Mouse (Mus musculus) kidney, adult 2 months (tissue): ENCODE results near the gene Ydjc. TPM values are rescaled to one million over a fixed set of nuclear protein-coding genes. Genes with fewer than 3 reads are reported as not detected.

ENCODE experiments used
- DNase-seq: peaks from one replicate; pipeline ENCODE4 v3.0.0; 2021
- H3K27ac ChIP-seq: fragments of 200-500 bp; 2 replicates; pipeline ENCODE4 v1.5.1; 2012; ENCODE audit warnings: low read depth, low read length, control low read depth, inconsistent platforms; ENCODE audit not compliant: insufficient read depth
- H3K27me3 ChIP-seq: fragments of 200-500 bp; replicated peaks from 2 replicates; pipeline ENCODE4 v1.6.1; 2012; ENCODE audit warnings: mild to moderate bottlenecking, moderate library complexity, low read length, inconsistent platforms; ENCODE audit not compliant: control insufficient read depth, insufficient read depth
- H3K36me3 ChIP-seq: fragments of 200-500 bp; 2 replicates; pipeline ENCODE4 v1.6.1; 2012; ENCODE audit warnings: mild to moderate bottlenecking, moderate library complexity, low read length, inconsistent platforms; ENCODE audit not compliant: control insufficient read depth, insufficient read depth
- H3K4me1 ChIP-seq: fragments of 200-500 bp; 2 replicates; pipeline ENCODE4 v1.6.1; 2011; ENCODE audit warnings: low read length; ENCODE audit not compliant: control insufficient read depth, insufficient read depth
- H3K4me3 ChIP-seq: fragments of 200-500 bp; 2 replicates; pipeline ENCODE4 v1.5.1; 2011; ENCODE audit warnings: mild to moderate bottlenecking, low read depth, low read length, control low read depth; ENCODE audit not compliant: insufficient read depth
- CTCF ChIP-seq: fragments of 200-500 bp; conservative IDR thresholded peaks from 2 replicates; pipeline ENCODE4 v1.5.1; 2011; ENCODE audit warnings: low read depth, mild to moderate bottlenecking, control low read depth, low read length, moderate library complexity, mixed read lengths; ENCODE audit not compliant: insufficient read depth, insufficient read length
- POLR2A ChIP-seq: fragments of 200-500 bp; IDR thresholded peaks from one replicate; pipeline ENCODE4 v1.6.1; 2011; ENCODE audit warnings: low read depth, low read length, control low read depth
- WGBS: fragments of 180-500 bp; shearing (Covaris S2); methylation state at CpG from one replicate; pipeline ENCODE4 v1.1.7; 2018; 5-methylcytosine and 5-hydroxymethylcytosine counted together
- polyA plus RNA-seq: library from polyadenylated mRNA; depleted of rRNA; stranded (reverse); fragments of >200 nt; gene quantifications from 2 replicates; pipeline ENCODE4 v1.2.3, GENCODE M21; 2012

Gene Ydjc
- polyA plus RNA-seq, 1 experiment: 7.5 TPM

DNA sequence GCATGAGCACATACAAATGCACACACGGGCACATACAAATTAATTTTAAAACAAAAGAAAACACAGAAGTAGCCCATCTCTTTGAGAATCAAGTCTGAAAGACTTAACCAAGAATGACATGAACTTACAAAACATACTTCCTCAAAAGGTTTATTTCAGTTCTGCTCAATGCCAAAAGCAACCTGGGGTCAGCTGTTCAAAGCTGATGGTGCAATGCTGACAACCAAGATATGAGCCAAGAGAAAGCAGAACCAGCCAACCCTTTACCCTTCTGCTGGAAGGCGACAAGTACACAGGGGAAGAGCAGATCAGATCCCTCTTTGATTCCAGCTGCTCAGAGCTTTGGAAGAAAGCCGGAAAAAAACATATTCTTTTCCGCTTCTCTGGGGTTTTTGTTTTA is 37.0 kb downstream of the Ydjc start:
- Histone ChIP-seq H3K27ac (no peak overlapping the region), H3K27me3 (no peaks in the 10 kb centered on the region), H3K36me3 (no peaks in the 10 kb centered on the region), H3K4me1 (peaks cover 4% of the 10 kb centered on the region; the same call in 1 of the 2 replicates), H3K4me3 (no peak overlapping the region)
- DNase-seq: peak; percentile 28
- TF ChIP-seq POLR2A (no peak), CTCF (no peak)
- 77% methylated on average over 4 of the region's 4 CpGs for WGBS

DNA sequence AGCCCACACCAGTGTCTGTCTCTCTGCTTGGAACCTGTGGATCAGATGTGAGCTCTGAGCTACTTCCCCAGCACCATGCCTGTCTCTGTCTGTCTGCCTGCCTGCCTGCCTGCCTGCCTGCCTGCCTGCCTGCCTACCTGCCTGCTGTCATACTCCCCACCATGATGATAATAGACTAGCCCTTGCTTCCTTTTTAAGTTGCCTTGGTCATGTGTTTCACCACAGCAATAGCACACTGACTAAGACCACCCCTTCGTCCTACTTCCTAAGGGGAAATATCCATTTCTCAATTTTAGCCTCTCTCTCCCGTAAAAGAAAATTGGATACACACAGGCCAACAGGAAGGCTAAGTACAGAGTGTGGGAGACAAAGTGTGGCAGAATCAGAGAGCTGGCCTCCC is 37.7 kb downstream of the Ydjc start:
- DNase-seq: no peak
- Histone ChIP-seq H3K4me1 (peaks cover 4% of the 10 kb centered on the region; the same call in 1 of the 2 replicates), H3K4me3 (no peak overlapping the region), H3K36me3 (no peaks in the 10 kb centered on the region), H3K27ac (no peak overlapping the region), H3K27me3 (no peaks in the 10 kb centered on the region)
- WGBS: 57% methylated on average over 2 of the region's 2 CpGs
- no peak for TF ChIP-seq POLR2A

DNA sequence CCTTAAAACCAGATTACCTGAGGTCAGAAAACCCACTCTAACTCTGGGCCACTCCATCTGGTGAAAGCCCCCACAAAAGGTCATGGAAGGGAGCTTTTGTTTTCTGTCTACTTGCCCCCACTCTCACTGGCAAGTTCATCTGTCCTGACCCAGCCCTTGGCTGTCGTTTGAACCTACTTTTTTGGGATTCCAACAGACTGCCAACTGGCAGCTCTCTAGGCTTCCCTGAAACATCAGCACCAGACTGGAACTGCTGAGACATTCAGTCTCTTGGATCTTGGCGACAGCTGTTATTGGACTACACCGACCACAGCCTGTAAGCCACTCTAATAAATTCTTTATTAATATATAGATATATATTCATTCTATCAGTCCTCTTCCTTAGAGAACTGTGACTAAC is 38.6 kb downstream of the Ydjc start:
- WGBS: 59% methylated on average over 3 of the region's 3 CpGs
- H3K36me3 ChIP-seq: no peaks in the 10 kb centered on the region

DNA sequence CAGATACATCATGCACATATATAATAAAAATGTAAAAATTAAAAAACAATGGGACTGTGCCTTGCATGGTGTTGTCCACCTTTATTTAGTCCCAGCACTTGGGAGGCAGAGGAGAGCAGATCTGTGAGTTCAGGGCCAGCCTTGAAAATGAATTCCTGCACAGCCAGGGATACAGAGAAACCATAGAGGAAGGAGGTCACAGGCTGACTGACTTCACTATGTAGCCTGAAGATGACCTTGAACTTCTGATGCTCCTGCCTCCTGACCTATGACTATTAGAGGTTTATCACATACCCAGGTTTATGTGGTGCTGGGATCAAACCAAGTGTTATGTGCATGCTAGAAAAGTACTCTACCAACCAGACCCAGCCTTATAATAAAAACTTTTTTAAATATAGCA is 41.1 kb downstream of the Ydjc start:
- peaks cover 4% of the 10 kb centered on the region; the same call in 1 of the 2 replicates for H3K4me1 ChIP-seq
- no peak overlapping the region for H3K4me3 ChIP-seq
- no peak overlapping the region for H3K27ac ChIP-seq
- DNase-seq: no peak
- H3K27me3 ChIP-seq: no peaks in the 10 kb centered on the region
- TF ChIP-seq POLR2A (no peak), CTCF (no peak)
- no peaks in the 10 kb centered on the region for H3K36me3 ChIP-seq

More for the DNA sequence above, 38.6 kb downstream of the Ydjc start:
- H3K4me1 ChIP-seq: peaks cover 4% of the 10 kb centered on the region; the same call in 1 of the 2 replicates
- TF ChIP-seq CTCF: no peak
- no peak for TF ChIP-seq POLR2A
- no peak overlapping the region for H3K4me3 ChIP-seq
- no peak for DNase-seq
- no peak overlapping the region for H3K27ac ChIP-seq
- H3K27me3 ChIP-seq: no peaks in the 10 kb centered on the region

DNA sequence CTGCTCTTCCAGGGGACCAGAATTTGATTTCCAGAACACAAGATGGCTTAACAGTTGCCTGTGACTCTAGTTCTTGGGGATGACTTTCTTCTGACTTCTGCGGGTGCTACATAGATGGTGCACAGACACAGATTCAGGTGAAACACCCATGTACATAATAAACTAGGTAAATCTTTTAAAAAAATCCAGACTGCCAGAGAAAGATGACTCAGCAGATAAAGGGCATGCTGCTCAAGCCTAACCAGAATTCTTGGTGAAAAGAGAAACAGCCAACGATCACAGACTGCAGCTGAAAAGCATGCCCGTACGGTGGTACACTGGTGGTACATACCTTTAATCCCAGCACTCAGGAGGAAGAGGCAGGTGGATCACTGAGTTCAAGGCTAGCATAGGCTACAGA is 49.4 kb downstream of the Ydjc start:
- WGBS: 66% methylated on average over 4 of the region's 4 CpGs
- TF ChIP-seq CTCF (no peak), POLR2A (no peak)
- Histone ChIP-seq H3K36me3 (no peaks in the 10 kb centered on the region), H3K4me1 (no peaks in the 10 kb centered on the region; the same call in 1 of the 2 replicates), H3K27me3 (no peaks in the 10 kb centered on the region), H3K4me3 (no peak overlapping the region), H3K27ac (no peak overlapping the region)
- no peak for DNase-seq

DNA sequence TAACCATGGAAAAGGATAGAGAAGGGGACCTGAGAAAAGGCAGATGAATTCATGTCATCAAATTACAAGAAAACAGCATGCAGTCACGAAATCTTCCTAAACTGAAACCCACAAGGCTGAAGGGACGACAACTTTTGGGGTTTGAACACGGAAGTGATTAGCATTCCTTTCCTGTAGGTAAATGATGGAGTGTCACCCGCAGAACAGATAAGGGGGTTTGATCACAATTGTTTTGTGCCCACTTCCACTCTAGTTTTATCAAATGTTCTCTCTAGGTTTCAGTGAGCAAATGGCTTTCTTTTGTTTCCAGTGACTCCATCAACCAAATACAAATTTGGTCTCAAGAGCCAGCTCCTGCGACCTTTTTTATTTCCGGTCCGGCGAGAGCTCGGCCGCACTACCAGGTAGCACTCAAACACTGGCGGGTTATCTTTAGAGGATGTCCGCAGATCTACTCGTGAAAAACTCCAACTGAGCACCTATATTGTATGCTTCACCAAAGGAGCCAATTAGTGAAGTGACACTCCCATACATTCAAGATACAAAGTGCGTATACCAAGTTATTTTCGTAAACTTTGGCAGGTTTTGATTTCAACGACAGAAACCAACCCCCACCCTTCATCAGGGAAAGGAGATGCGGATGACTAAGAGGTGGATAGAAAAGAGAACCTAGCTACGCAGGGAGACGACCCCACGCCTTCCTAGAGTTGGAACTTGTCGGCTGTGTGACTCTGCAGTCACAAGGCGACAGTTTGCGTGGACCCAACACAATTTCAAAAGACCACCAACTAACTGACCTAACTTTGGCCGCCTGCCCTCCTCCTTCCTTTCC is 55.9 kb downstream of the Ydjc start:
- 3% methylated on average over 24 of the region's 24 CpGs for WGBS
- no peaks in the 10 kb centered on the region for H3K27me3 ChIP-seq
- H3K4me3 ChIP-seq: peak overlapping the region; percentile 70
- H3K4me1 ChIP-seq: peaks cover 11% of the 10 kb centered on the region; the same call in 1 of the 2 replicates
- TF ChIP-seq POLR2A: no peak
- TF ChIP-seq CTCF: no peak
- DNase-seq: peak; percentile 17
- H3K27ac ChIP-seq: no peak overlapping the region
- H3K36me3 ChIP-seq: no peaks in the 10 kb centered on the region

DNA sequence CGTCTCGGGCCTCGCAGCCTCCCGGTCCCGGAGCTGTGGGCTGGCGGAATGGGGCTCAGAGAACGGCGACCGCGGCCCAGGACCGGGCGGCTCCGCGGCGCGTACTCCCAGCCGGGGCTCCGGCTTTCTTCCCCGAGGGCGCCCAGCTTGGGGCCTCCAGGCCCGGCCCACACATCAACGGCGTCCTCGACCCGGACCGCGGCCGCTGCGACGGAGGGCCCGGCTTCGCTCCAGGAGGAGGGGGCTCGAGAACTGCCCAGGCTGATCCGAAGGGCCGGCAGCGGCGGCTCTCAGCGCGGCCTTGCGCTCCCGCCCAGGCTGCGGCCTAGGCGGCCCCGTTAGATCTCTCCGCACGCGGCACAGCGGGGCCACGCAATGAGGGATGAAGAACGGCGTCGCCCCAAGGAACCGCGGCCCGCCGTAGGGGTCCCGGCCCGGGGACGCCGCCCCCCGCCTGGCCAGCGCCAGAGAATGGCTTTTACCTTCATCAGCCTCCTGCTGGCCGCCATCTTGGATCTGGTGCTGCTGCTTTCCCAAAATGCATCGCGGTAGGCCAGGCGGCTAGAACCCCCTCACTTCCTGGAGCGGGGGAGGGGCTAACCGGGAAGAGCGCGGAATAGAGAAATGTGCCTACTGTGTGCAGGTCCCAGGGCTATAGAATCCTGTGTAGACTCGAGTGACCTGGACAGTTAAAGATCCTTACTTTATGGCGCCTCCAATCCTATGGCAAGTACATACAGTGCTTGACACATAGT is 56.7 kb downstream of the Ydjc start:
- Histone ChIP-seq H3K27ac (peak overlapping the region; percentile 18; the same call in 1 of the 2 replicates), H3K4me3 (peak overlapping the region; percentile 70), H3K36me3 (no peaks in the 10 kb centered on the region), H3K4me1 (peaks cover 11% of the 10 kb centered on the region; the same call in 1 of the 2 replicates), H3K27me3 (no peaks in the 10 kb centered on the region)
- peak; percentile 90 for DNase-seq
- no peak for TF ChIP-seq POLR2A
- no peak for TF ChIP-seq CTCF
- 1% methylated on average over 70 of the region's 72 CpGs for WGBS
